Mouse (Mus musculus): ENCODE results near the gene Olfr1239. TPM values are rescaled to one million over a fixed set of nuclear protein-coding genes. Genes with fewer than 3 reads are reported as not detected.

The Olfr1239 gene
- not detected in 2 replicates for total RNA-seq (2023)

GRCm38 (mm10) chr2:89420307-89420706, at the start of gene Olfr1239:
Gene Olfr1239, minus strand, starts transcription at chr2:89420407.

GRCm38 (mm10) chr2:89442900-89443299, 22.7 kb upstream of the Olfr1239 start, which contains the start of gene Olfr1240:
Gene Olfr1240, minus strand, starts transcription at chr2:89443000.

GRCm38 (mm10) chr2:89409576-89409975, 10.6 kb downstream of the Olfr1239 start, which contains the start of gene Olfr1238:
Gene Olfr1238, minus strand, starts transcription at chr2:89409676.

Other genes with a start within 250 kb of the Olfr1239 start
- not detected in 2 replicates for gene Olfr1225, start 245.7 kb downstream of the Olfr1239 start, total RNA-seq (2023)
- gene Olfr1226, start 220.4 kb downstream of the Olfr1239 start, total RNA-seq (2023) = not detected in 2 replicates
- not detected in 2 replicates for gene Olfr1228, start 166.3 kb downstream of the Olfr1239 start, total RNA-seq (2023)
- gene Olfr1229, start 132.4 kb downstream of the Olfr1239 start, total RNA-seq (2023) = not detected in 2 replicates
- gene Olfr1230, start 123.1 kb downstream of the Olfr1239 start, total RNA-seq (2023) = not detected in 2 replicates
- gene Olfr1231, start 113.3 kb downstream of the Olfr1239 start, total RNA-seq (2023) = not detected in 2 replicates
- gene Olfr1232, start 90.7 kb downstream of the Olfr1239 start, total RNA-seq (2023) = not detected in 2 replicates
- gene Olfr1233, start 78.0 kb downstream of the Olfr1239 start, total RNA-seq (2023) = not detected in 2 replicates
- gene Olfr1234, start 55.5 kb downstream of the Olfr1239 start, total RNA-seq (2023) = not detected in 2 replicates
- not detected in 2 replicates for gene Olfr1238, start 10.7 kb downstream of the Olfr1239 start, total RNA-seq (2023)
- not detected in 2 replicates for gene Olfr1240, start 22.6 kb upstream of the Olfr1239 start, total RNA-seq (2023)
- not detected in 2 replicates for gene Olfr1241, start 66.7 kb upstream of the Olfr1239 start, total RNA-seq (2023)
- not detected in 2 replicates for gene Olfr1242, start 77.9 kb upstream of the Olfr1239 start, total RNA-seq (2023)
- not detected in 2 replicates for gene Olfr1243, start 111.1 kb upstream of the Olfr1239 start, total RNA-seq (2023)
- gene Olfr1245, start 158.0 kb upstream of the Olfr1239 start, total RNA-seq (2023) = not detected in 2 replicates
- gene Olfr1246, start 172.8 kb upstream of the Olfr1239 start, total RNA-seq (2023) = not detected in 2 replicates
- gene Olfr1247, start 193.7 kb upstream of the Olfr1239 start, total RNA-seq (2023) = 0.20 and 0.51 TPM in 2 replicates
- gene Olfr1248, start 197.8 kb upstream of the Olfr1239 start, total RNA-seq (2023) = not detected in 2 replicates
- not detected in 2 replicates for gene Olfr1249, start 214.6 kb upstream of the Olfr1239 start, total RNA-seq (2023)
- not detected in 2 replicates for gene Olfr1250, start 241.1 kb upstream of the Olfr1239 start, total RNA-seq (2023)

All from neutrophil, adult 65 days (primary cell).